Mouse (Mus musculus) heart, adult 8-10 months (tissue): ENCODE data around the gene Zfp119b. TPM values are rescaled to one million over a fixed set of nuclear protein-coding genes. Genes with fewer than 3 reads are reported as not detected.
"Not testable (repeated sequence)": the region's sequence is repeated elsewhere in the genome, so short reads cannot be mapped to it uniquely, and the experiment has no call there.

Experiments
- DNase-seq: peaks from one replicate; pipeline ENCODE4 v3.0.0; 2022; ENCODE audit warnings: low spot score
- total RNA-seq, 4 experiments: library from RNA; stranded (reverse); gene quantifications; 2 replicates each; pipeline ENCODE4 v1.2.4; 2022

The Zfp119b gene
- total RNA-seq, 4 experiments from 2014 or later: 2.4 to 3.9 (median 3.1) TPM

DNA sequence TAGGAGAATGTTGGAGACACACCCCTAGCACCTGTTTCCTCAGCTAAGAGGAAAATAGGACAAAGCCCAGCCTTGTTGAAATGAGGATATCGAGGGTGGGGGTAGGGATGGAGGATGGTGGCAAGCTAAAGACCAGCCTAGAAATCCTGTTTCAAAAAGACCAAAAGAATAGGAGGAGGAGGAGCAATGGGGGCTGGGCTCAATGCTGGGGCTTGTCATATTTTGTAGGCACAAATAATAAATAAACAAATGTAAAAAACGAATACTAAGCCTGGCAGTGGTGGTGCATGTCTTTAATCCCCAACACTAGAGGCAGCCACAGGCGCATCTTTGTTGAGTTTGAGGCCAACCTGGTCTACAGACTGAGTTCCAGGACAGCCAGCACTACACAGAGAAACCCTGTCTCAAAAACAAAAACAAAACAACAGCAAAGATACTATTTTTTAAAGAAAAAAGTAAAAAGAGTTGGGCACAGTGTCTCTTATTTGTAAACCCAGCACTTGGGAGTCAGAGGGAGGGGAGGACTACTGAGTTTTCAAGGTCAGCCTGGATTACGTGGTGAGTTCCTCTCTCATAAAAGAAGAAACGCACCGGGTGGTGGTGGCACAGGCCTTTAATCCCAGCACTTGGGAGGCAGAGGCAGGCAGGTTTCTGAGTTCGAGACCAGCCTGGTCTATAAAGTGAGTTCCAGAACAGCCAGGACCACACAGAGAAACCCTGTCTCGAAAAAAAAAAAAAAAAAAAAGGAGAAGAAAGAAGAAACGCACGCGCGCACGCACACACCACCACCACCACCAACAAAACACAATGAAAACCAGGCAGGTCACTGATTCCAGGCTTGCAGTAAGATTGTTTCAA lies 8.7 kb upstream of the Zfp119b start:
- no peak for DNase-seq

DNA sequence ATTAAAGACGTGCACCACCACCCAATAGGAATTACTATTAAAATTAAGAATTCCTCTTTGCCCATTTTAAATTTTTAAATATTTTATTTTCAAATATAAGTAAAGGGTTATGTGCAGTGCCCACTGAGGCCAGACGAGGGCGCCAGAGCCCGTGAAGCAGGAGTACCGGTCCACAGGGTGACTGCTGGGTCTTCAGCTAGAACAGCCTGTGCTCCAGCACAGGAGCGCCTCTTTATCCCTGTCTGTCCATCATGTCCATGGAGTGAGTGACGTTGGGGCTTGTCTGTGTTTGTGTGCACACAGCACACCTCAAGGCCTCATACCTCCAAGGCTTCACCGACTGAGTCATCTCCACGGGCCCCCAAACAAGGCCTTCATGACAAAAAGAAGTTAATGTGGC lies 7.9 kb upstream of the Zfp119b start:
- DNase-seq: peak; percentile 60

DNA sequence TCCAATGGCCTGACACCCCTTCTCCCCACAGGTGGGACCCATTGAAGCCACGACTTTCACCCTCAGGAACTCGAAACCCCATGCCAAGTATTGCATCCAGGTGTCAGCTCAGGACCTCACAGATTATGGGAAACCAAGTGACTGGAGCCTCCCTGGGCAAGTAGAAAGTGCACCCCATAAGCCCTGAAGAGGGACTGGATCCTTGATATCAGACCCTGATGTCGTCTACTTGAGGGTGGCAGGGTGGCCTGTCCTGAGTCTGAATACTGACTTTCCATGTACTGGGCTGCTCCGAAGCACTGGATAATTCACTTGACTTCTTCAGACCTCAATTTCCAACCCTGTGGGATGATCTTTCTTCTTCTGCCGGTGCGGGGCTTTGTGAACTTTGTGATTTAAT lies 7.3 kb upstream of the Zfp119b start:
- DNase-seq: no peak

DNA sequence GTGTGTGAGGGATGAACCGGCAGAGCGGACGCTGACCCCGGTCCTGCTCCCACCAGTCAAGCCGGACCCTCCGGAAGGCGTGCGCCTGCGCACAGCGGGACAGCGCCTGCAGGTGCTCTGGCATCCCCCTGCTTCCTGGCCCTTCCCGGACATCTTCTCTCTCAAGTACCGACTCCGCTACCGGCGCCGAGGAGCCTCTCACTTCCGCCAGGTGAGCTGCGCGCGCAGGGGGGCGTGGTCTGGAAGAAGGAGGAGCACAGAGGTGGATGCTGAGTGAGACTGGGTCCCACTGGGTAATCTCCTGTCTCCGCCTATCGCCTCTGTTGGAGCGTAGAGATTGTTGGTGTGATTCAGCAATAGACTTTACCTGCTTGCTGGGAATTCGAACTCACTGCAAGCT lies 6.8 kb upstream of the Zfp119b start:
- no peak for DNase-seq

DNA sequence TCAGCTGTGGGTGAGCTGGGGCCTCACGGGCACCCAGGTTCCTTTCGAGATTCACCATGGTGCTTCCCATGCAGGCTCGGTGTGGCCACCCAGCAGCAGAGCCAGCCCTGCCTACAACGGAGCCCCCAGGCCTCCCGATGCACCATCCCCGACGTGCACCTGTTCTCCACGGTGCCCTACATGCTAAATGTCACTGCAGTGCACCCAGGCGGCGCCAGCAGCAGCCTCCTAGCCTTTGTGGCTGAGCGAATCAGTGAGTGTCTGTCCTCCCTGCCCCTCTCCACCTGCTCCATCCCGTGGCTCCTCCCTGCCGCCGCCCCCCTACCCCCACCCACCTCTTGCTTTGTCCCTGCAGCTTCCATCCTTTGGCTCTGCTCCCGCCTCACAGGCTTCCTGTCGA lies 4.9 kb upstream of the Zfp119b start:
- DNase-seq: no peak

DNA sequence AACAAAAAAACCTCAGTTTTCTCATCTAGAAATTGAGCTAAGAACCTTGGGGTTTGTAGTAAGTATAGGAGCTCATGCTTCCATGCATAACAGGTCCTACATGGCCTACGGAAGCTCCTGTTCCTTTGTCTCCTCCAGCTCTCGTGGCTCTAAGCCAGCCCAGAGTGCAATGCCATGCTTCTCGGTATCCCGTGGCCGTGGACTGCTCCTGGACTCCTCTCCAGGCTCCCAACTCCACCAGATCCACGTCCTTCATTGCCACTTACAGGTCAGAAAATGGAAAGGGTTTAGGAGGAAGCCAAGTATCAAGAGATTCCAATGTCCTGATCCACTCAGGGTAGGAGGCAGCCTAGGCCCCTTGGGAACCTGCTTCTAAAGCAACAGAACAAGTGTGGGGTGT lies 4.5 kb upstream of the Zfp119b start:
- no peak for DNase-seq

DNA sequence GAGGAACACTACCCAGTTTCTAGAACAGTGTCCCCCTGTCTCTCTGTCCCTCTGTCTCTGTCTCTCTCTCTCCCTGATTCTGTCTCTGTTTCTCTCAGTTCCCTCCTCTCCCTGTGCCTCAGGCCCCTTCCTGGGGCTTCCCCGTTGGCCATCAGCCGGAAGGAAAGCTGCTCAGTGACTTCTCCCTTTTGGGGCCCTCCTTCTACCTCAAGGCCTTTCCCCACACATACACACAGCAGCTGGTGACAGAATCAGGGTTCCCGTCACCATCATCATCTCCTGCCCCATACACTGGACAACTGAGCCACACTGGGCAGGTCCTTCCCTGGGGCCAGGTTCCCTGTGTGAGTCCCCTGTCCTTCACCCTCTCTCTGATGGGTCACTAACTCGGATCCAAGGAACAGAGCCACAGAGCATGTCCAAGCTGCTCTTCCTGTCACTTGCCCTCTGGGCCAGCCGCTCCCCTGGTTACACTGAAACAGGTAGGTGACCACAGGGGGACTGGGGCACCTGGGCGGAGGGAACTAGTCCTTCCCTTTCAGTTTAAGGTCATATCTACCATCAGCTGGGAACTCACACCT lies 3.2 kb upstream of the Zfp119b start, which contains the start of gene Ebi3:
TSS of gene Ebi3 (plus strand) at position 194 of the 581 bp plus-strand sequence.
- no peak for DNase-seq

DNA sequence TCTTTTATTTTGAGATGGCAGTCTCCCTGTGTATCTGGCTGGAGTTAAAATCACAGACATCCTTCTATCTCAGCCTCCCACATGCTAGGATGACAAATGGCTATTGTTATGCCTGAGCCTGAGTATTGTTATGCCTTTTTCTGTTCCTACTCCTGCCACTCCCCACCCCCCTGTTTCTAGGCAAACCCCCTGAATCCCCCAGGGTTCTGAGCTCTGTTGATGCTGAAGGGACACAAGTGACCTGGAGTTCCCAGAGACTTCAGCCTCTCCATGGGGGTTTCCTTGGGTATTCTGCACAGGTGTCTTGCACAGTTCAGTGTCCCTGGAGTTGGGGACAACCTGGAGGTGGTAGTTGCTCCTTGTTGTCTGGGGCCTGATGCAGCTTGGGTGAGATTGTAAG lies 2.7 kb upstream of the Zfp119b start:
- DNase-seq: no peak

DNA sequence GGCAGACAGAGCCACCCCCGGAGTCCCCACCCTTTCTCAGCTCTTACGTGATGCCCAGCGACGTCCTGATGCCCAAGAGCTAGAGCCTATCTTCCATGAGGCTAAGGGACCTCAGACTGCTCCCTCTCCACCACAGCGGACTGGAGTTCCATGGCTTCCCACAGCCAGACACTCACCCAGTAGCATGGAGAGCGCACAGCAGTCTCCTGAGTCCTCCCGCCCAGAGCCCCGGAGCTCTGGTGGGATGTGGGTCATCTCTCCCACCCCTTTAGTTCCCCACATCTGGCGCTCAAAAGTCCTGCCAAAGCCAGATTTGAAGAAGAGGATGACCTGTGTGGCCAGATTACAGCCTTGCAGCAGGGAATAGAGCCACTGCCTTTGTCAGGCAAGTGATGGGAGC lies 1.3 kb upstream of the Zfp119b start:
- DNase-seq: no peak

DNA sequence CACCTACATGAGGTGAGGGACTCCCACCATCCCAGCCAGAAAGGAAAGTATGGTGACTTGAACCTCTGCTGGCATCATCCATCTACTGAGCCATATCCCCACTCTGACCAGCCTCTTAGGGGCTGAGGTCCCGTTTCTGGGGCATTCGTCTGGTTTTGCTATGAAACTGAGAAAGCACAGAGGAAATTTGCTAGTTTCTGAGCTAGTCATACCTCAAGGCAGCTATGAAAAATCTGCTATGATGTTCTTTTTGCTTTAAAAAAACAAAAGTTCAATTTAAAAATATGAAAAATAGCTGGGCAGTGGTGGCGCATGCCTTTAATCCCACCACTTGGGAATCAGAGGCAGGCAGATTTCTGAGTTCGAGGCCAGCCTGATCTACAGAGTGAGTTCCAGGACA lies 653 bp downstream of the Zfp119b start:
- no peak for DNase-seq

DNA sequence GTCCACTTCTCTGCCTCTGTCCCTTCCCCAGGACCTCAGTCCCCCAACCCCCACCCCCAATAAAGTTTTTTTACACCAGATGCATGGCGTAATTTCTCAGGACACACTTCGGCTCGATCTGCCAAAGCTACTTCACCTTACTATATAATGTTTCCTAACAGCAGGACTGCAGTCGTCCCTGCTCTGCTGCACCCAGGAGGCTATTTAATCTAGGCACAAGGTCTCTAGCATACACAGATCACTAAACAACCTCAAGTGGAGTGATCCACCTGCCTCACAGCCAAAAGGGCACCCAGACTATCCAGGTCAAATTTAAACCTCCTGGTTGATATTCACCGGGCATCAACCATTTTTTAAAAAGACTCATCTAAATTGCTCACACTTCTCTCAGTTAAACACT lies 3.6 kb downstream of the Zfp119b start:
- no peak for DNase-seq

DNA sequence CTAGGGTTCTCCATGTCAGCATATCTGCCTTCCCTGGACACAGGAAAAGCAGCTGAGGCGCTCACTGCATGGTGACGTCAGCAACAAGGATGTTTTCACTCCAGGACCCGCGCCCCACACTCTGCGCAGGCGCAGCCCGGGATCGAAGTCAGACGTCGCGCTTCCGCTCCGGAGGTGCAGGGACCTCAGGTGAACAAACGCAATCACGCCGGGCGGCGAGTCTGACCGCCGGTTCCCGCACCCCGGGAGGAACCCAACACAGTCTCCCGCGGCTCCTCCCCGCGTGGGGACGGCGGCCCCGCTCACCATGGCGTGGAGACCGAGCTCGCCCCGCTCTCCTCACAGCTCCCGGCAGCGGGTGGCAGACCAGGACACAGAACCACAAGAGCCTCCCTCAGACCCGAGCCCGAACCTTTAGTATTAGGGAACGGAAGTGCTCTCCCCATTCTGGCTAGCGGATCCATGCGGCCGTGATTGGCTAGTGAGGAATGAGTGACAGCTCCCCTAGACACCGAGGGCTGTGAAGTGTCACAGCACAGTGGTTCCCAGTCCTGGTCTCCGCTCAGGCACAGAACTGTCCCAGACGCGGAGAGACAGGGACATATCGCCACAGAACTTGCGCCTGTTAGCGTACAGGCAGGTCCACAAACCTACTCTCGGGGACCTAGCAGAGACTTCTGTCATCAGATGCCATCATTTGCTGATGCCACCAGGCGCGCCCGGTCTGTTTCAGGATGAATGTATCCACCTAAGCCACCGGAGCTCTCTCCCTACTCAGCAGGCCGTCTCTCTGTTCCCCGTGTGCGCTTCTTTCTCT lies 4.2 kb downstream of the Zfp119b start:
- DNase-seq: peak; percentile 97

DNA sequence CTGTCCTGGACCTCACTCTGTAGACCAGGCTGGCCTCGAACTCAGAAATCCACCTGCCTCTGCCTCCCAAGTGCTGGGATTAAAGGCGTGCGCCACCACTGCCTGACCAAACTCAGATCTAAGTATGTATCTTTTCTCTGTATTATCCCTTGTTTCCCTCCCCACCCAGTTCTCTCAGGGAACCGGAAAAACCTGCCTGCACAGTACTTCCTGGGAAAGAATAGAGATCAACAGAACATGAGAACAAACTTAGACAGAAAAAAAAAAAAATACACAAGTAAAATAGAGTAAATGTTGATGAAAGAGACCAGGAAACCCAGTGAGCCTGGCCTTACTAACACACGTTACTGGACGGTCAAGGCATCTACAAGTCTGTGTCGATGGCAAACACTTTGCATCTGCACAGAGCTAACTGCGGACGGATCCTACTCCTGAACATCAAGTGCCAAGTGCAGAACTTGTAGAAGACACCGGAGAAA lies 4.9 kb downstream of the Zfp119b start:
- DNase-seq: not testable (repeated sequence)

DNA sequence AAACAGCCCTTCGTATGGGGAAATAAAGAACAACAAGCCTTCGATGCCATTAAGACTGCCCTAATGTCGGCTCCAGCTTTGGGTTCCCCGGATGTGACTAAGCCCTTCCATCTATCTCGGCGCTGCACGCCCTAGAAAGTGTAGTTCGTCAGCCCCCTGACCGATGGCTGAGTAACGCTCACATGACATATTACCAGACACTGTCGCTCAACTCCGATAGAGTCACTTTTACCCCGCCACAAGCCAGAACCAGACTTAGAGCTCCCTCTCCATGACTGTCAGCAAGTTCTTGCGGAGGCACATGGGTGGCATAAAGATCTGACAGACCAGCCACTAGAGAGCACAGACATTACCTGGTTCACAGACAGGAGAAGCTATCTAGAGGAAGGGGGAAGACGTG lies 16.1 kb downstream of the Zfp119b start:
- no peak for DNase-seq

DNA sequence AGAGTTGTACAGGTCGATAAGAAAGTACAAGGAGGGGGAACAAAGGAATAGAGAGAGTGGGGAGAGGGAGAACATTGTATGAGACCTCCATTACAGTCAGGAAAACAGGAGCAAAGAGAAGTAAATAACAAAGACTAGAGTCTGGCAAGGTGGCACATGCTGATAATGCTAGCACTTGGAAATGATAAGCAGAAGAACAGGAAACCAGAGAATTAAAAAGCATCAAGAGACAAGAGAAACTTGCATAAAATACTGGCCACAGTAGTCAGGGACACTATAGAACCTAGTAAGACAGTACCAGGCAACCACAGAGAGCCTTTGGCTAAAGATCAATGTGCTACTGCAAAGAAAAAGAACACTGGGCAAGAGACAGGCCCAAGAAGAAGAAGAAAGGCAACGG lies 16.7 kb downstream of the Zfp119b start:
- DNase-seq: no peak

DNA sequence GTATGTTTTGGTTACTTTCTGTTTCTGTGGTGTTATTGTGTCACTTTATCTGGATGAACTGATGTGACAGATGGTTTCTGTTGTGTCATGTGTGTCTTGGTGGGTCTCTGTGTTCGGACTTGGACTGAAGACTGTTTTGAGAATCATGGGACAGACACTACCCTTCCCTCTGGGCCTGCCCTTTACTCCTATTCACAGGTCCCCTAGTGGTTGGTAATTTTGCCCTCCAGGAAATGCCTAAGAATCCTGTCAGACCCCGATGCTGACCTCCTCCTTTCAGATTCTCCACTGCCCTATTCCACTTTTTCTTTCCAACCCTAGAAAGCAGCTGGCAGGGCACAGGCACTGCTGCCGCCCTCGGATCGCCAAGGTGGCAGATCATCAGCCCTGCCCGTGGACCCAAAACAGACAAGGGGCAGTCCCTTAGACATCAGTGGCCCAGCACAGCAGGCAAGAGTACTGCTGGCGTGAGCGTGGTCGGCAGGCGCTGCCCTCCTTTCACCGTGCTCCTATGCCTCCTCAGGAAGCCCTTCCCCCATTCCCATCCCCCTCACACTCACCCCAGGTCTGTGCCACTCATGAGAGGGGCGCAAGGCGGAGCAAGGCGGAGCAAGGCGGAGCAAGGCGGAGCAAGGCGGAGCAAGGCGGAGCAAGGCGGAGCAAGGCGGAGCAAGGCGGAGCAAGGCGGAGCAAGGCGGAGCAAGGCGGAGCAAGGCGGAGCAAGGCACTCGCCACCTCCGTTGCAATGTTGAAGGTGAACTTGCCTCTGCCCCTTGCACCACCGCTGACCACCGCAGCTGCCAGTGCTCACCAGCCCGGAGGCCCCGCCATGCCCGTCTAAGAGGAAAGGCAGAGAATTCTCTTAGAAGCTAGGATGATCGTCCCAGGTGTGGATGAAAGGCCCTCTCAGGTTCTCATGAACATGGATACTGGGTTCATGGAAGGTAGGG lies 17.5 kb downstream of the Zfp119b start:
- no peak for DNase-seq

DNA sequence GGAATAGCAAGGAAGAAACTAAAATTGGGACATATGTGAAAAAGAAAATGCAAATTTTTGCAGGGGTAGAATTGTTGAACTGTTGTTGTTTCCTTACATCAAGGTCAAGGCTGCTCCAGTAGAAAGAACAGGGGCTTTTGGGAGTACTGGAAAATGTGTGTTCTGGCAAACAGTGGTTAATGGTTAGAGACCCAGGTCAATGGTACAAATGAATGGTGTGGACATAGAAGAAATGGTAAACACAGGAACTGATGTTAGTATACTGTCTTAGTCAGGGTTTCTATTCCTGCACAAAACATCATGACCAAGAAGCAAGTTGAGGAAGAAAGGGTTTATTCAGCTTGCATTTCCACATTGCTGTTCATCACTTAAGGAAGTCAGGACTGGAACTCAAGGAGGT lies 42.6 kb downstream of the Zfp119b start:
- no peak for DNase-seq

DNA sequence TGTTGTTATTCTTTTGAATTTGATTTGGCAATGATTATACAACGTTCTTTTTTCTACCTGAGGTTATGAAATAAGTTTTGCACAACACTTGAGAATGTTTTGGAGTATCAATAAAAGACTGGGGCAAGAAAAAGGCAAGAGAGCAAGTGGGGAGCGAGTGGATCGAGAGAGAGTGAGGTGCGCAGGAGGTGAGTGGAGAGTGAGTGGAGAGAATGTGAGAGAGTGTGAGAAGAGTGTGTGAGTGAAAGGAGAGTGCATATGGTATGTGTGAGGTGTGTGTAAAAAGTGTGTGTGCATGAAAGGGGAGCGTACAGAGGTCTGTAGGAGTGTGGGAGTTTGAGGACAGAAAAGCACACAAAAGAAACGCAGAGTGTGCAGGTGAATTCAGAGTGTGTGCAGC lies 45.2 kb downstream of the Zfp119b start:
- DNase-seq: no peak

DNA sequence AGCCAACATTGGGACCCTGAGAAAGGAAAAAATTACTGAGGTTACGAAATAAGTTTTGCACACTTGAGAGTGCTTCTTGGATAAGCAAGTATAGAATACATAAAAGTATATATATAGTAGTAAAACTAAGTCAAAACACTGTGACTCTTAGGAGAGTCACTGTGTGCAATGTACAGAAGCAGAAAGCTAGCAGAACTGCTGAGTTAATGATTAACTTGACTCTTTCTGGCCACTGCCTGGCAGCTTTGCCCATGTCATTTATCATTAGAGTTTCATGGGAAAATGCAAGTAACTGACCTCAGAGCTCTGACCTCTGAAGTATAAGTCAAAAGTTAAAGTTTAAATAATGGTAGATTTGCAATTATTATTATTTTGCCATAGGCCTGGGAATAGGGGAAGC lies 45.6 kb downstream of the Zfp119b start:
- DNase-seq: no peak

DNA sequence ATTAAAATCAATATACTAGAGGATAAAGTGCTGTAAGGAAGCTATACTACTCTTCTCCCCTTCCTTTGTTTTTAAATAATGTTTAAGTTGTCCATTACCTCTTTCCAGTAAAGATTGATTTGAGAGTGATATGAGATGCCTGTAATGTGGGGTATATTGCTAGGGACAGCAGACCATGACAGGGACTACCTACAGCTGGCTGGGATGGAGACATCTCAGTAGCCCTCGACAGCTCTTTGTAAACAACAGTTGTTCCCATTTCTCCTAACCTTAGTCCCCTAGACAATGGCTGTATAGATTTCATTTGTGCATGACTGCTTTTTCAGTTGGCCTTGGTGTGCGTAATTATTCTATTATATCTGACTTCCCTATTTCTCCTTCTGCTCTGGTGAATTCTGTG lies 46.2 kb downstream of the Zfp119b start:
- no peak for DNase-seq

DNA sequence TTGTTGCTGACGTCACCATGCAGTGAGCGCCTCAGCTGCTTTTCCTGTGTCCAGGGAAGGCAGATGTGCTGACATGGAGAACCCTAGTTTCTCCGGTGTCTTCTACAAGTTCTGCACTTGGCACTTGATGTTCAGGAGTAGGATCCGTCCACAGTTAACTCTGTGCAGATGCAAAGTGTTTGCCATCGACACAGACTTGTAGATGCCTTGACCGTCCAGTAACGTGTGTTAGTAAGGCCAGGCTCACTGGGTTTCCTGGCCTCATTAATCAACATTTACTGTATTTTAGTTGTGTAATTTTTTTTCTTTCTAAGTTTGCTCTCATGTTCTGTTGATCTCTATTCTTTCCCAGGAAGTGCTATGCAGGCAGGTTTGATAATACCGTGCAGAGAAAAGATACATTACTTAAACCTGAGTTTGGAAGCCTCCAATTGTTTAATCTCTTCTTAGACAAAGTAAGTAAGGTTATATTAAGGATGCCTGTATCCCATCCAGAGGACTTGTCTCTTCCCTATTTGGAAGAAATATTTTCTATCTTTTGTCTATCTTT lies 56.8 kb downstream of the Zfp119b start:
- not testable (repeated sequence) for DNase-seq
